Mouse (Mus musculus) hindbrain, embryonic 10.5 days (tissue): ENCODE results near the gene Styxl1. TPM values are rescaled to one million over a fixed set of nuclear protein-coding genes. Genes with fewer than 3 reads are reported as not detected.

Source experiments
- DNase-seq: peaks from one replicate; pipeline ENCODE4 v3.0.0-alpha.2; 2017; ENCODE audit warnings: low spot score
- H3K27ac ChIP-seq: fragments of 300-500 bp; sonication (generic); 2 replicates; pipeline ENCODE4 v1.5.1; 2016; ENCODE audit warnings: mild to moderate bottlenecking, moderate library complexity
- H3K27me3 ChIP-seq: fragments of 300-500 bp; sonication (generic); 2 replicates; pipeline ENCODE4 v1.6.1; 2016; ENCODE audit warnings: mild to moderate bottlenecking; ENCODE audit not compliant: poor library complexity, insufficient read depth, severe bottlenecking
- H3K36me3 ChIP-seq: fragments of 300-500 bp; sonication (generic); 2 replicates; pipeline ENCODE4 v1.6.1; 2016; ENCODE audit warnings: mild to moderate bottlenecking, moderate library complexity
- H3K4me1 ChIP-seq: fragments of 300-500 bp; sonication (generic); replicated peaks from 2 replicates; pipeline ENCODE4 v1.6.1; 2016; ENCODE audit warnings: mild to moderate bottlenecking
- H3K4me3 ChIP-seq: fragments of 300-500 bp; sonication (generic); 2 replicates; pipeline ENCODE4 v1.5.1; 2016; ENCODE audit warnings: mild to moderate bottlenecking, moderate library complexity
- H3K9me3 ChIP-seq: fragments of 300-500 bp; sonication (generic); 2 replicates; pipeline ENCODE4 v1.6.1; 2016; ENCODE audit warnings: mild to moderate bottlenecking, moderate library complexity
- WGBS: fragments of 180-500 bp; shearing (Covaris S2); methylation state at CpG from one replicate; pipeline ENCODE4 v1.1.7; 2016; 5-methylcytosine and 5-hydroxymethylcytosine counted together
- polyA plus RNA-seq: library from polyadenylated mRNA; unstranded; fragments of >200 nt; fragmentation: Nextera tagmentation; extraction: Ambion mirVana; gene quantifications from 2 replicates; pipeline ENCODE4 v1.2.1, GENCODE M21; 2016

The Styxl1 gene
- polyA plus RNA-seq, 1 experiment from 2014 or later, result 0.43 TPM

GRCm38 (mm10) chr5:135731322-135731721 lies 46.9 kb downstream of the Styxl1 start:
- Histone ChIP-seq H3K27ac (no peak overlapping the region), H3K4me1 (peaks cover 17% of the 10 kb centered on the region), H3K4me3 (no peak overlapping the region), H3K36me3 (peaks cover 87% of the 10 kb centered on the region), H3K9me3 (no peaks in the 10 kb centered on the region), H3K27me3 (no peaks in the 10 kb centered on the region)
- DNase-seq, result no peak
- 92% methylated on average over 16 of the region's 16 CpGs for WGBS

- WGBS, result 95% methylated on average over 10 of the region's 10 CpGs
- no peak for DNase-seq
- Histone ChIP-seq H3K27me3 (no peaks in the 10 kb centered on the region), H3K4me1 (peaks cover 21% of the 10 kb centered on the region), H3K27ac (0 out of 2 replicates have a peak overlapping the region, but pooled peaks have one; percentile 3), H3K9me3 (no peaks in the 10 kb centered on the region), H3K4me3 (no peak overlapping the region), H3K36me3 (peaks cover 83% of the 10 kb centered on the region)
These were observed 47.3 kb downstream of the Styxl1 start for GRCm38 (mm10) chr5:135730916-135731315.

- no peak overlapping the region for H3K27ac ChIP-seq
- peaks cover 27% of the 10 kb centered on the region for H3K4me1 ChIP-seq
- H3K9me3 ChIP-seq, result no peaks in the 10 kb centered on the region
- no peaks in the 10 kb centered on the region for H3K27me3 ChIP-seq
- H3K4me3 ChIP-seq, result no peak overlapping the region
- 95% methylated on average over 10 of the region's 10 CpGs for WGBS
- peaks cover 76% of the 10 kb centered on the region for H3K36me3 ChIP-seq
- no peak for DNase-seq
These were observed 47.9 kb downstream of the Styxl1 start for GRCm38 (mm10) chr5:135730278-135730677.

GRCm38 (mm10) chr5:135729351-135729750 lies 48.8 kb downstream of the Styxl1 start:
- Histone ChIP-seq H3K4me1 (peaks cover 37% of the 10 kb centered on the region), H3K4me3 (no peak overlapping the region), H3K36me3 (peaks cover 67% of the 10 kb centered on the region), H3K9me3 (no peaks in the 10 kb centered on the region), H3K27me3 (no peaks in the 10 kb centered on the region), H3K27ac (no peak overlapping the region)
- 93% methylated on average over 13 of the region's 13 CpGs for WGBS
- DNase-seq, result no peak

- Histone ChIP-seq H3K9me3 (no peaks in the 10 kb centered on the region), H3K4me1 (peaks cover 47% of the 10 kb centered on the region), H3K27ac (no peak overlapping the region; the same call in 1 of the 2 replicates), H3K36me3 (peaks cover 57% of the 10 kb centered on the region), H3K27me3 (no peaks in the 10 kb centered on the region), H3K4me3 (no peak overlapping the region)
- 95% methylated on average over 13 of the region's 13 CpGs for WGBS
- no peak for DNase-seq
These were observed 49.8 kb downstream of the Styxl1 start for GRCm38 (mm10) chr5:135728361-135728760.

GRCm38 (mm10) chr5:135727871-135728270 lies 50.3 kb downstream of the Styxl1 start:
- Histone ChIP-seq H3K36me3 (peaks cover 52% of the 10 kb centered on the region), H3K27me3 (no peaks in the 10 kb centered on the region), H3K27ac (peak overlapping the region; percentile 93; the same call in 1 of the 2 replicates), H3K9me3 (no peaks in the 10 kb centered on the region), H3K4me3 (no peak overlapping the region), H3K4me1 (peaks cover 51% of the 10 kb centered on the region)
- WGBS, result 93% methylated on average over 9 of the region's 9 CpGs
- DNase-seq, result no peak

GRCm38 (mm10) chr5:135726641-135727346 lies 51.4 kb downstream of the Styxl1 start:
- WGBS, result 72% methylated on average over 2 of the region's 2 CpGs
- Histone ChIP-seq H3K27me3 (no peaks in the 10 kb centered on the region), H3K27ac (peak overlapping the region; percentile 93), H3K4me3 (peak overlapping the region; percentile 49), H3K36me3 (peaks cover 45% of the 10 kb centered on the region), H3K9me3 (no peaks in the 10 kb centered on the region), H3K4me1 (peaks cover 59% of the 10 kb centered on the region)
- DNase-seq, result no peak

GRCm38 (mm10) chr5:135725991-135726390 lies 52.2 kb downstream of the Styxl1 start:
- Histone ChIP-seq H3K4me3 (peak overlapping the region; percentile 49), H3K36me3 (peaks cover 40% of the 10 kb centered on the region), H3K27me3 (no peaks in the 10 kb centered on the region), H3K9me3 (no peaks in the 10 kb centered on the region), H3K27ac (peak overlapping the region; percentile 93), H3K4me1 (peaks cover 59% of the 10 kb centered on the region)
- 27% methylated on average over 6 of the region's 6 CpGs for WGBS
- DNase-seq, result no peak

GRCm38 (mm10) chr5:135725391-135725841 lies 52.8 kb downstream of the Styxl1 start:
- Histone ChIP-seq H3K9me3 (no peaks in the 10 kb centered on the region), H3K36me3 (peaks cover 38% of the 10 kb centered on the region), H3K27ac (peak overlapping the region; percentile 93), H3K4me1 (peaks cover 61% of the 10 kb centered on the region), H3K27me3 (no peaks in the 10 kb centered on the region), H3K4me3 (peak overlapping the region; percentile 49)
- 4% methylated on average over 8 of the region's 8 CpGs for WGBS
- DNase-seq, result peak; percentile 81

- peak; percentile 76 for DNase-seq
- 3% methylated on average over 9 of the region's 9 CpGs for WGBS
- Histone ChIP-seq H3K9me3 (no peaks in the 10 kb centered on the region), H3K27me3 (no peaks in the 10 kb centered on the region), H3K4me1 (peaks cover 65% of the 10 kb centered on the region), H3K27ac (peak overlapping the region; percentile 93), H3K36me3 (peaks cover 38% of the 10 kb centered on the region), H3K4me3 (peak overlapping the region; percentile 49)
These were observed 53.5 kb downstream of the Styxl1 start for GRCm38 (mm10) chr5:135724536-135725322.

- 77% methylated on average over 3 of the region's 3 CpGs for WGBS
- H3K27ac ChIP-seq, result 0 out of 2 replicates have a peak overlapping the region, but pooled peaks have one; percentile 29
- H3K4me1 ChIP-seq, result peaks cover 65% of the 10 kb centered on the region
These were observed 54.9 kb downstream of the Styxl1 start for GRCm38 (mm10) chr5:135723165-135723751.

GRCm38 (mm10) chr5:135722121-135722520 lies 56.1 kb downstream of the Styxl1 start:
- WGBS, result 88% methylated on average over 11 of the region's 11 CpGs
- Histone ChIP-seq H3K4me1 (peaks cover 56% of the 10 kb centered on the region), H3K27ac (0 out of 2 replicates have a peak overlapping the region, but pooled peaks have one; percentile 18), H3K36me3 (peaks cover 39% of the 10 kb centered on the region), H3K4me3 (no peak overlapping the region), H3K27me3 (no peaks in the 10 kb centered on the region), H3K9me3 (no peaks in the 10 kb centered on the region)
- no peak for DNase-seq

More at GRCm38 (mm10) chr5:135723165-135723751, 54.9 kb downstream of the Styxl1 start:
- Histone ChIP-seq H3K9me3 (no peaks in the 10 kb centered on the region), H3K4me3 (no peak overlapping the region), H3K27me3 (no peaks in the 10 kb centered on the region), H3K36me3 (peaks cover 35% of the 10 kb centered on the region)
- no peak for DNase-seq
